Mouse (Mus musculus): ENCODE measurements at regions not wholly inside any gene's neighbourhood (a gene's known extent, or its start where the extent isn't known, plus 50 kb on each side); places are given as distances from the start of the nearest gene placed in this dataset.

DNA sequence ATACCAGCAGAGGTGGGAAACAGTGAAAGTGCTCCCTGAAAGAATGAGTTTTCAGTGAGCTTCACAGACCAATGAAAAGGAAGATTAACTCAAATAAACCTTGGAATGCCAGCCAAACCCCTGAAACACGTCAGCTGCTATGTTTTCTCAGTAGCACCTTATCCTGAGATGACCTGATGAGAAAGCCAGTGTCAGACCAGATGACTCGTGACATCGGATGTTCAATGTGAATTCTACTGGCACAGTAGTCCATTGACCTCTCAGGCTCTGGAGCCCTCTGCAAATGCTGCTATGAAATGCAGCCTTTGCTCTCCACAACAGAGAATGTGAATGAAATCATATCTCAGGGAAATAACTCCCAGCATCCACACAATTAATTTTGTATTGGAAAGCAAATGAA is 358.6 kb upstream of the Nr3c2 start:
- DNase-seq: no peak

DNA sequence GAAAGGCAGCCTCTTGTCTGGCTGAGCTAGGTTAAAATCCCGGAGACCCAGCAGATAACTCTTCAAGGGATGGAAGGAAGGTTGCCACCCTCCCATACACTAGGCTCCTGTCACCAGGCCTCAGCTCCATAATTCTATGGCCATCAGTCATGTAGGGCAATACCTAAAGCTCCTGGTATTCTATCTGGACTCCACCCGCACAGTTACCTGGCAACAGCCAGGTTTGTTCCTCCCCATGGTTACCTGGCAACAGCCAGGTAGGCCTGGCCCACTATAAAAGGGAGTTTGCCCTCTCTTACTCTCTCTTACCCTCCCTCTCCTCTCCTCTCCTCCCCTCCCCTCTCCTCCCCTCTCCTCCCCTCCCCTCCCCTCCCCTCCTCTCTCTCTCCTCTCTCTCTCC is 347.6 kb upstream of the Nr3c2 start:
- no peak for DNase-seq

DNA sequence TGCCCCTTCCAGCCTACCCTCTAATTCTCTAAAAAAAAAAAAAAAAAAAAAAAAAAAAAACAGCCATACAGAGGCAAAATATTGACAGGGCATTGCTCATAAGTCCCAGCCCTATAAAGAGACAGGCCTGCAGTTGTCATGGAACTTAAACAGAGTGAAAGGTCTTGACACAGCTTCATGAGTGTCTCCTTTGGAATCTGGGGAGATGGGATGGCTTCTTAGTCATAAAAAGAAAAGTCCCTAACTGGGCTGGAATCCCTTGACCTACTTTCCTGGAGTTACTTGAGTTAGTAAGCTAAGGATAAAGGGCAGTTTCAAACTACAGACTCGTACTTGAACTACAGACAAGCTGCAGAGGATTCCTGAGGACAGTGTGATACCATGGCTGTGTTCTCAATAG is 297.7 kb upstream of the Nr3c2 start:
- no peak for DNase-seq

GRCm38 (mm10) chr8:76618721-76619120 is 280.5 kb upstream of the Nr3c2 start:
- no peak for DNase-seq

DNA sequence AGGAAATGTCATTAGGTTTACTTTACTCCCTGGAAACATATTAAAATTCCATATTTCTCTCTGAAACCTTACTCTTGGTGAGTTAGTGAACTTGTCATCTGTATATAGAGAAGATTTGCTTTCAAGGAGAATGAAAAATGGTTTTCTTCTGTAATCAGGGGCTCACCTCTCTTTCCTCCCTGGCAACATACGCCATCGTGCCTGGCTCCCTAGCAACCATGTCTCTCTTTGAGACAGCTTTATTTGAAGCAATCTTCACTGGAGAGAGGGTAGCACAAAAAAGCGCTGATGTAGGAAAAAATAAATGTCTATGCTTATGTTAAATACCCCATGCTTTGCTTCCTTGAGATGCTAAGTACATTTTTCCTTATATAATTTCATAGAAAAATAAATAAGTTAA is 278.4 kb upstream of the Nr3c2 start:
- no peak for DNase-seq

DNA sequence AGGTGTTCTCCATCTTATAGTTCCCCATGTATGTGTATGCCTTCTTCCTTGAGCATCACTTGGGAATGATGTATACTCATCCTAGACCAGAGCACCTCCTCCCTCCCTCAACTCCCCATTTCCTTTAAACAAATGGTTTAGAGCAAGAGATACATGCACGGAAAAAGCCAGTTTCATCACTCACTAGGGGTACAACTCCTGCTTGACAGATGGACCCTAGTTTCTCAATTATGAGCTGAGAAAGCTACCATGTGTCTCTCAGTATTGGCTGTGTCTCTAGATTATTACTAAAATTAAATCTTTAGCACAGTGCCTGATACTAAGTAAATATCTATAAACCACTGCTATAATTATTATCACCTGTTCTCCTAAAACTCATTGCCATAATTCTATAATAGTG is 266.2 kb upstream of the Nr3c2 start:
- DNase-seq: no peak
